Mouse (Mus musculus): ENCODE measurements around the gene Mmp15. TPM values are rescaled to one million over a fixed set of nuclear protein-coding genes. Genes with fewer than 3 reads are reported as not detected.

Gene Mmp15
- total RNA-seq, 2 experiments from 2014 or later = 13.8 to 17.0 TPM

GRCm38 (mm10) chr8:95326822-95327221 is 25.2 kb upstream of the Mmp15 start:
- Histone ChIP-seq H3K4me3 (no peak overlapping the region), H3K27ac (no peak overlapping the region)
- no peak for DNase-seq
- intact Hi-C loops (cut with DNase I) = no loop called here
- TF ChIP-seq CTCF (IDR thresholded peaks at IDR 0.05) = no peak

DNA sequence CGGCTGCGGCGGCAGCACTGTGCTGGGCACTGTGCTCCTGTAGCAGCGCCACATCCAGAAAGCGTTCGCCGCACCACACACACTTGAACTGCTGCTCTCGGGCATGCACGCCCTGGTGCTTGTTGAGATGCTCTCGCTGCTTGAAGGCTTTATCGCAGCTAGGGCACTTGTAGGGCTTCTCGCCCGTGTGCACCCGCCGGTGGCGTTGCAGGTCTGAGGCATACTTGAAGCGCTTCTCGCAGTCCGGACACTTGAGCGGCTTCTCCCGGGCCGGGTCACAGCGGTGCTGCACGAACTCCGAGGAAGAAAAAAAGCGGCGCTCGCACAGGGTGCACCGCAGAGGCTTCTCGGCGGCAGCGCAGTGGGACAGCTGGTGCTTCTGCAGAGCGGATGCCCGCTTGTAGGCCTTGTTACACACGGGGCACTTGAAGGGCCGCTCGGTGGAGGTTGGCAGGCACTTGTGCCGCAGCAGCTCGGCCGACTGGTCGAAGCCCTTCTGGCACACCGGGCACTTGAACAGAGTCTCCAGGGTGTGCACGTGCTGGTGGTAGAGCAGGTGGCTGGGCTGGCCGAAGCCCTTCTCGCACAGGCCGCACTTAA is 24.1 kb upstream of the Mmp15 start:
- TF ChIP-seq CTCF (IDR thresholded peaks at IDR 0.05) = no peak
- intact Hi-C loops (cut with DNase I) = no loop called here
- DNase-seq = no peak
- Histone ChIP-seq H3K27ac (no peak overlapping the region), H3K4me3 (no peak overlapping the region)

DNA sequence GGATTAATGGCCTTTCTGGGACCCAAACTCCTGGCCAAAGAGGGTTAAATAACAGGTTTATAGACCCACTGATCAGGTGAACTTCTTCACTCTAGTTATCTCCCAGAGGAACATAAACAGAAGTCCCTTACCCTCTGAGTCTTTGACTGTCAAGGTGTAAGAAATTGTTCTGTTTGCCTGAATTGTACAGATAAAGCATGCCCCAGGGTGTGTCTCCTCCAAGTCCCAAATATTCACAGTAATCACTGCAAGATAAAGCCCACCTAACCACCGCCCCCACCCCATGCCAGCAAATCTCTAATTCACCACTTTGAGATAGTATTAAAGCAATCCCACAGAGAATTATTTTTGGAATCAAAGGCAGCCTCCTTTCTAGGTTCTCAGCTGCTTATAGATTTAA is 21.7 kb upstream of the Mmp15 start:
- H3K4me3 ChIP-seq = peak overlapping the region; percentile 97
- no peak for DNase-seq
- no peak for TF ChIP-seq CTCF (IDR thresholded peaks at IDR 0.05)
- H3K27ac ChIP-seq = peak overlapping the region; percentile 98
- intact Hi-C loops (cut with DNase I) = loop anchor here (5.0 to 10.0 kb wide), 3 partner anchors 102 to 304 kb away; partner anchors contain the start of genes Cfap20, Gins3 and Katnb1

- Histone ChIP-seq H3K4me3 (peak overlapping the region; percentile 97), H3K27ac (peak overlapping the region; percentile 98)
- TF ChIP-seq CTCF (IDR thresholded peaks at IDR 0.05) = no peak
- intact Hi-C loops (cut with DNase I) = loop anchor here (1.0 to 10.0 kb wide), 4 partner anchors 76 to 304 kb away; partner anchors contain the start of genes Cfap20, Gins3 and Katnb1
- no peak for DNase-seq
Observed at GRCm38 (mm10) chr8:95331156-95331719, 20.8 kb upstream of the Mmp15 start.

- peak; percentile 96 for DNase-seq
- TF ChIP-seq CTCF (IDR thresholded peaks at IDR 0.05) = peak; percentile 88
- intact Hi-C loops (cut with DNase I) = loop anchor here (1.0 to 10.0 kb wide), 4 partner anchors 77 to 303 kb away; partner anchors contain the start of genes Cfap20, Gins3 and Katnb1
- H3K4me3 ChIP-seq = peak within 1 kb of the TSS; percentile 97
- H3K27ac ChIP-seq = peak within 1 kb of the TSS; percentile 98
Observed at GRCm38 (mm10) chr8:95331720-95332436, 20.2 kb upstream of the Mmp15 start, which contains the start of the genes Zfp319 and Usb1. Gene Zfp319 (minus strand): TSS chr8:95331950. Gene Usb1 (plus strand): TSS chr8:95332284.

DNA sequence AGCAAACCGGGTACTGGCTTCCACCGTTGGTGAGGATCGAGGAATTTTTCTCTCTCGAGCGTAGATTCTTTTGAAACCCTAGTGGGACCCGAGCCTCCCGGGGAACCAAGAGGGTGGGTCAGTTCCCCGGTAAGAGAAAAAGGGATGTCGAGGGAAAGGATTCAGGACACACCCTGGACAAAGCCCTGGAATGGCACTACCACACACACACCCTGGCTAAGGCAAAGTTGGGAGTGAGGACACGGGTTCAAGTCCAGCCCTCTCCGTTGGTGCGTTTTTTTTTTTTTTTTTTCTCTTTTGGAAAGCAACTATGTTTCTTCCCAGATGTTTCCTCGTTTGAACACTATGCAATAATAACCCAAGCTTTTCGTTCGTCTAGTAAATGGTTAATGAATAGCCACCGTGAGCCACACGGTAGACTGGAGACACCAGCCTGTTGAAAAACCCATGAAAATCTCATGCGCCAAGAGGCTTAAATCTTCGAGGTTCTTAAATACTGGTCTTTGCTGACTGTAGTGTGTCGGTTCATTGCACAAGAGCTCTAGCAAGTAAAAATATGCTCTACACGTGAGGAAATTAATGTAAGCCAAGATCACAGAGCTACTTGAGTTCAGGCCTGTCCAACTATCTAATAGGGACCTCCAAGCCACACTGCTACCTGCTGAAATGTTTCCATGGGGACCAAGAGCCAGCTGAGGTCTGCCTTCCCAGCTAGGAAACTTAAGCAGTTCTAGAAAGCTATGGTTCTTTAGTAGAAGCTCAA is 19.4 kb upstream of the Mmp15 start:
- no peak for TF ChIP-seq CTCF (IDR thresholded peaks at IDR 0.05)
- intact Hi-C loops (cut with DNase I) = loop anchor here (5.0 to 10.0 kb wide), 3 partner anchors 100 to 302 kb away; partner anchors contain the start of genes Cfap20, Gins3 and Katnb1
- DNase-seq = no peak
- Histone ChIP-seq H3K27ac (peak overlapping the region; percentile 98), H3K4me3 (peak overlapping the region; percentile 97)

- H3K4me3 ChIP-seq = no peak overlapping the region
- DNase-seq = no peak
- intact Hi-C loops (cut with DNase I) = loop anchor here (10.0 kb wide), 1 partner anchor 299 kb away; the partner anchor contains the start of gene Gins3
- no peak overlapping the region for H3K27ac ChIP-seq
- no peak for TF ChIP-seq CTCF (IDR thresholded peaks at IDR 0.05)
Observed at GRCm38 (mm10) chr8:95335706-95336105, 16.4 kb upstream of the Mmp15 start.

GRCm38 (mm10) chr8:95336363-95336762 is 15.7 kb upstream of the Mmp15 start:
- Histone ChIP-seq H3K27ac (no peak overlapping the region), H3K4me3 (no peak overlapping the region)
- no peak for DNase-seq
- intact Hi-C loops (cut with DNase I) = loop anchor here (10.0 kb wide), 1 partner anchor 298 kb away; the partner anchor contains the start of gene Gins3
- no peak for TF ChIP-seq CTCF (IDR thresholded peaks at IDR 0.05)

- Histone ChIP-seq H3K27ac (no peak overlapping the region), H3K4me3 (no peak overlapping the region)
- intact Hi-C loops (cut with DNase I) = no loop called here
- DNase-seq = no peak
- no peak for TF ChIP-seq CTCF (IDR thresholded peaks at IDR 0.05)
Observed at GRCm38 (mm10) chr8:95341721-95342120, 10.3 kb upstream of the Mmp15 start.

DNA sequence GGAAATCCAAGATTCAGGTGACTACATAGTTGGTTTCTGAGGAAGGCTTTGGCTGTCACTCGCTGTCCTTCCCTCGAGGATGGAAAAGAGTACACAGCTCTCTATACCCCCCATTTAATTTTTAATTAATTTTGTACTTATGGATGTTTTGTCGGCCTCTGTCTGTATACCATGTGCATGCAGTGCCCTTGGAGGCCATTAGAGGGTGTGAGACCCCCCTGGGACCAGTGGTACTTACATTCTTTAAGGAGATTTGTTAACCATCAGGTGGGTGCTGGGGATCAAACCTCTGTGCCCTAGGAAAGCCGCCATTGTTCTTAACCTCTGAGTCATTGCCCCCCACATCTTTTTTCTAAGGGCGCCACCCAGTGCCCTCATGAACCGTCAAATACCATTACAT is 7.4 kb upstream of the Mmp15 start:
- peak; percentile 32; the same call in 1 of the 2 replicates for TF ChIP-seq CTCF (IDR thresholded peaks at IDR 0.05)
- intact Hi-C loops (cut with DNase I) = loop anchor here (5.0 kb wide), 2 partner anchors 143 to 353 kb away; no protein-coding TSS in a partner anchor
- H3K4me3 ChIP-seq = no peak overlapping the region
- no peak overlapping the region for H3K27ac ChIP-seq
- DNase-seq = no peak

GRCm38 (mm10) chr8:95346643-95347545 is 5.2 kb upstream of the Mmp15 start:
- TF ChIP-seq CTCF (IDR thresholded peaks at IDR 0.05) = peak; percentile 83
- Histone ChIP-seq H3K27ac (no peak overlapping the region), H3K4me3 (no peak overlapping the region)
- intact Hi-C loops (cut with DNase I) = loop anchor here (1.0 to 5.0 kb wide), 4 partner anchors 84 to 350 kb away; no protein-coding TSS in a partner anchor
- peak; percentile 67 for DNase-seq
